Mouse (Mus musculus) neural tube, embryonic 11.5 days (tissue): Measurements from ENCODE around the gene Krt78. TPM values are rescaled to one million over a fixed set of nuclear protein-coding genes. Genes with fewer than 3 reads are reported as not detected.
A peak's percentile ranks its signal among the peaks of the same experiment; 100 is the strongest.

Source experiments
- ATAC-seq: fragments of 200-750 bp; cut with Nextera tagmentation; 2 replicates; pipeline ENCODE4 v1.8.0; 2017; ENCODE audit warnings: moderate number of reproducible peaks, mild to moderate bottlenecking, moderate TSS enrichment, moderate library complexity; ENCODE audit not compliant: insufficient read depth, low FRiP score, low TSS enrichment
- DNase-seq: peaks from one replicate; pipeline ENCODE4 v3.0.0-alpha.2; 2015; ENCODE audit warnings: low spot score
- H3K27ac ChIP-seq: fragments of 300-500 bp; sonication (generic); 2 replicates; pipeline ENCODE4 v1.5.1; 2014; ENCODE audit warnings: low read depth, mild to moderate bottlenecking, low read length
- H3K27me3 ChIP-seq: fragments of 300-500 bp; sonication (generic); 2 replicates; pipeline ENCODE4 v1.6.1; 2014; ENCODE audit warnings: mild to moderate bottlenecking, low read length, mixed read lengths; ENCODE audit not compliant: control insufficient read depth, insufficient read depth
- H3K36me3 ChIP-seq: fragments of 300-500 bp; sonication (generic); 2 replicates; pipeline ENCODE4 v1.6.1; 2014; ENCODE audit warnings: mild to moderate bottlenecking, low read length, moderate library complexity, mixed read lengths; ENCODE audit not compliant: control insufficient read depth, insufficient read depth
- H3K4me1 ChIP-seq: fragments of 300-500 bp; sonication (generic); 2 replicates; pipeline ENCODE4 v1.6.1; 2014; ENCODE audit warnings: low read length, mixed read lengths; ENCODE audit not compliant: control insufficient read depth, insufficient read depth
- H3K4me2 ChIP-seq: fragments of 300-500 bp; sonication (generic); 2 replicates; pipeline ENCODE4 v1.6.1; 2014; ENCODE audit warnings: low read depth, mild to moderate bottlenecking, moderate library complexity
- H3K4me3 ChIP-seq: fragments of 300-500 bp; sonication (generic); 2 replicates; pipeline ENCODE4 v1.5.1; 2014; ENCODE audit warnings: low read depth, low read length
- H3K9ac ChIP-seq: fragments of 300-500 bp; sonication (generic); 2 replicates; pipeline ENCODE4 v1.6.1; 2014; ENCODE audit warnings: mild to moderate bottlenecking, low read length
- H3K9me3 ChIP-seq: fragments of 300-500 bp; sonication (generic); 2 replicates; pipeline ENCODE4 v1.6.1; 2016; ENCODE audit warnings: low read length; ENCODE audit not compliant: control insufficient read depth
- WGBS: fragments of 180-500 bp; shearing (Covaris S2); extraction: QIAGEN DNeasy Blood & Tissue Kit; methylation state at CpG from one replicate; pipeline ENCODE4 v1.1.7; 2014; 5-methylcytosine and 5-hydroxymethylcytosine counted together
- polyA plus RNA-seq: library from polyadenylated mRNA; unstranded; fragments of >200 nt; fragmentation: Nextera tagmentation; extraction: Ambion mirVana; gene quantifications from 2 replicates; pipeline ENCODE4 v1.2.1, GENCODE M21; 2014

Gene Krt78
- polyA plus RNA-seq, 1 experiment from 2014 or later: not detected

- Histone ChIP-seq H3K4me3 (no peak overlapping the region), H3K27ac (no peak overlapping the region), H3K9ac (peak overlapping the region; percentile 62), H3K4me2 (no peak overlapping the region; the same call in 1 of the 2 replicates), H3K4me1 (peaks cover 4% of the 10 kb centered on the region; the same call in 1 of the 2 replicates), H3K27me3 (no peaks in the 10 kb centered on the region), H3K9me3 (no peaks in the 10 kb centered on the region), H3K36me3 (no peaks in the 10 kb centered on the region)
- WGBS: 48% methylated on average over 3 of the region's 3 CpGs
- ATAC-seq (no peak), DNase-seq (no peak)
Observed at GRCm38 (mm10) chr15:101976641-101977040, 22.6 kb upstream of the Krt78 start.

- H3K9ac ChIP-seq: 0 out of 2 replicates have a peak overlapping the region, but pooled peaks have one; percentile 24
- no peaks in the 10 kb centered on the region for H3K36me3 ChIP-seq
- no peak overlapping the region for H3K27ac ChIP-seq
- H3K4me1 ChIP-seq: peaks cover 4% of the 10 kb centered on the region; the same call in 1 of the 2 replicates
- no peaks in the 10 kb centered on the region for H3K27me3 ChIP-seq
- no peaks in the 10 kb centered on the region for H3K9me3 ChIP-seq
- ATAC-seq: no peak
- H3K4me3 ChIP-seq: no peak overlapping the region
- H3K4me2 ChIP-seq: no peak overlapping the region
- WGBS: 32% methylated on average over 5 of the region's 5 CpGs
- DNase-seq: no peak
Observed at GRCm38 (mm10) chr15:101976023-101976422, 21.9 kb upstream of the Krt78 start.

GRCm38 (mm10) chr15:101974083-101974845, 20.2 kb upstream of the Krt78 start:
- no peaks in the 10 kb centered on the region for H3K36me3 ChIP-seq
- no peak overlapping the region for H3K9ac ChIP-seq
- H3K27me3 ChIP-seq: no peaks in the 10 kb centered on the region
- no peaks in the 10 kb centered on the region for H3K9me3 ChIP-seq
- no peak overlapping the region for H3K4me2 ChIP-seq
- peaks cover 4% of the 10 kb centered on the region; the same call in 1 of the 2 replicates for H3K4me1 ChIP-seq
- 64% methylated on average over 14 of the region's 16 CpGs for WGBS
- no peak for ATAC-seq
- DNase-seq: no peak
- no peak overlapping the region for H3K4me3 ChIP-seq
- H3K27ac ChIP-seq: no peak overlapping the region

GRCm38 (mm10) chr15:101973414-101974077, 19.5 kb upstream of the Krt78 start:
- H3K36me3 ChIP-seq: no peaks in the 10 kb centered on the region
- DNase-seq (peak; percentile 97), ATAC-seq (peak; percentile 39)
- H3K9ac ChIP-seq: no peak overlapping the region
- peaks cover 4% of the 10 kb centered on the region; the same call in 1 of the 2 replicates for H3K4me1 ChIP-seq
- no peak overlapping the region for H3K4me2 ChIP-seq
- no peaks in the 10 kb centered on the region for H3K27me3 ChIP-seq
- no peak overlapping the region for H3K4me3 ChIP-seq
- no peak overlapping the region for H3K27ac ChIP-seq
- H3K9me3 ChIP-seq: no peaks in the 10 kb centered on the region
- 11% methylated on average over 15 of the region's 15 CpGs for WGBS

GRCm38 (mm10) chr15:101970536-101970935, 16.4 kb upstream of the Krt78 start:
- ATAC-seq (no peak), DNase-seq (peak; percentile 79)
- Histone ChIP-seq H3K4me1 (no peaks in the 10 kb centered on the region), H3K27ac (no peak overlapping the region), H3K9ac (no peak overlapping the region), H3K4me3 (no peak overlapping the region), H3K27me3 (no peaks in the 10 kb centered on the region), H3K9me3 (no peaks in the 10 kb centered on the region), H3K4me2 (no peak overlapping the region), H3K36me3 (no peaks in the 10 kb centered on the region)
- WGBS: 6% methylated on average over 3 of the region's 6 CpGs

- H3K27me3 ChIP-seq: no peaks in the 10 kb centered on the region
- 78% methylated on average over 8 of the region's 8 CpGs for WGBS
- no peak overlapping the region for H3K9ac ChIP-seq
- no peak for ATAC-seq
- H3K4me1 ChIP-seq: no peaks in the 10 kb centered on the region
- no peak overlapping the region for H3K4me3 ChIP-seq
- H3K27ac ChIP-seq: no peak overlapping the region
- H3K9me3 ChIP-seq: no peaks in the 10 kb centered on the region
- no peak overlapping the region for H3K4me2 ChIP-seq
- no peak for DNase-seq
- H3K36me3 ChIP-seq: no peaks in the 10 kb centered on the region
Observed at GRCm38 (mm10) chr15:101966808-101967207, 12.7 kb upstream of the Krt78 start.

GRCm38 (mm10) chr15:101958891-101959290, 4.8 kb upstream of the Krt78 start:
- DNase-seq (no peak), ATAC-seq (no peak)
- no peaks in the 10 kb centered on the region for H3K27me3 ChIP-seq
- 83% methylated on average over 3 of the region's 3 CpGs for WGBS
- no peak overlapping the region for H3K9ac ChIP-seq
- H3K4me2 ChIP-seq: no peak overlapping the region
- no peaks in the 10 kb centered on the region for H3K36me3 ChIP-seq
- H3K9me3 ChIP-seq: no peaks in the 10 kb centered on the region
- H3K4me1 ChIP-seq: no peaks in the 10 kb centered on the region
- H3K4me3 ChIP-seq: no peak overlapping the region
- H3K27ac ChIP-seq: no peak overlapping the region

GRCm38 (mm10) chr15:101952733-101953474, 1.2 kb downstream of the Krt78 start:
- H3K36me3 ChIP-seq: no peaks in the 10 kb centered on the region
- no peak for ATAC-seq
- 86% methylated on average over 7 of the region's 7 CpGs for whole genome bisulfite sequencing
- no peaks in the 10 kb centered on the region for H3K4me1 ChIP-seq
- no peak overlapping the region for H3K4me3 ChIP-seq
- H3K9ac ChIP-seq: no peak overlapping the region
- H3K9me3 ChIP-seq: no peaks in the 10 kb centered on the region
- no peak overlapping the region for H3K4me2 ChIP-seq
- no peak for DNase-seq
- no peaks in the 10 kb centered on the region for H3K27me3 ChIP-seq
- no peak overlapping the region for H3K27ac ChIP-seq
